Mouse (Mus musculus): ENCODE data around the gene Cpm. TPM values are rescaled to one million over a fixed set of nuclear protein-coding genes. Genes with fewer than 3 reads are reported as not detected.

The Cpm gene
- total RNA-seq, 4 experiments from 2014 or later = 1.3 to 2.2 (median 1.5) TPM

DNA sequence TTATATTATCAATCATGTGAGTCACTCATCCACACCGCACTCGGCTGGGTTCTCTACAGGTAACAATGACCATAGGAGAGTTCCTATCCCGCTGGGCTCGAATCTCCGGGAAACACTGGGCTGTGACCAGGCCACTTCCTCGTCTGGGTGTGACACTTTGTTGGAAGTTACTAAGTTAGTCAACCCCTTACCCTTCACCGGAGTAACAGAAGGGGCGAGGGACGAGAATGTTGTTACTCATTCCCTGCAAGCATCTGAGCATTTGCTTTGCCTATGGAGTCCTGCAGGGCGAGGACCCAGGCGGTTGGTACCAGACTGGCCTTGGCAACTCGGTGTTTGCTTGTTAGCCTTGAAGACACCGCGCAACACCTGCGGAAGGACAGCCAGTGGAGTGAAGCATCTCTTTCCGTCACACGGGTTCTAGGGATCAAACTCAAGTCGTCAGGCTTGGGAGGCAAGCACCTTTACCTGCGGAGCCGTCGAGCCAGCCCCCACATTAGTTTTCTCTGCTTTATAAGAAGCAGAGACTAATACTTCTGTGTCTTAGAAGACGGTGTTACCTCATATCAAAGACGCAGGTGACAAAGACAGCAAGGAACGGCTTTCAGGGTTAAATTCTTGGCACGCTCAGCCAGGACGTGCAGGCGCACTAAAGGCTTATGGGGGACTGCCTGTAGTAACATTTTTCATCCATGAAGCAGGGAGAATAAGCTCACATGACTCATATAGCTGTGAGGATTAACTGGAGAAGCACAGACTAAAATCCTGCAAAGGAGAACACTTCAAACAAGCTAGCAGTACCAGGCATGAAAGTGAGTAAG, 10.0 kb upstream of the Cpm start:
- DNase-seq (ENCODE audit: low spot score in 2 of 2) = no peak

DNA sequence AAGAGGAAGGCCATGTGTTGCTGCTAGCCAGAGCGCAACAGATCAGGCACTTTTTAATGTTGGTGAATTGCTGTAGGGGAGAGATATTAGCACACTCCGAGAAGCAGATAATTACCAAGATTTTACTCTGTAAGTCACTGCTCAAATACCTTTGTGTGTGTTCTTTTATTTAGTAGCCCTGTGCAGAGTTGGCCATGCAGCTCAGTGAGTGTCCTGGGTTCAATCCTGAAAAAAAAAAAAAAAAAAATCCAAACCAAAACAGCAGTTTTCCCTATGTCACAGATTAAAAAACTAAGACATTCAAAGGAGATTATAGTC, 9.5 kb upstream of the Cpm start:
- no peak for DNase-seq (ENCODE audit: low spot score in 2 of 2)

DNA sequence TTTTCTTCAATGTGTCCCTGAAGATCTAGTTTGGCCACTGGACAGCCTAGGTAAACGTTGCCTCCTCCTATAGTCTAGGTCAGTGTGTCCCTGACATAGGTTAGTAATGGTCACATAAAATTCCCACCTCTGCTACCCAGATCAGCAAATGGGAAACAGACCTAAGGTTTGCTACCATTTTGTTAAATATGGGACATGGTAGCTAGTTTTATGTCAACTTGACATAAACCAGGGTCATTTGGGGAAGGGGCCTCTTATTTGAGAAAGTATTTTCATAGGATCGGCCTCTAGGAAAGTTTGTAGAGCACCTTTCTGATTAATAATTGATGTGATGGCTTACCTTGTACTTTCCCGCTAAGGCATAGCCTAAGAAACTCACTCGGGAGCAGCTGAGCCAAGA, 8.8 kb upstream of the Cpm start:
- DNase-seq (ENCODE audit: low spot score in 2 of 2) = no peak

DNA sequence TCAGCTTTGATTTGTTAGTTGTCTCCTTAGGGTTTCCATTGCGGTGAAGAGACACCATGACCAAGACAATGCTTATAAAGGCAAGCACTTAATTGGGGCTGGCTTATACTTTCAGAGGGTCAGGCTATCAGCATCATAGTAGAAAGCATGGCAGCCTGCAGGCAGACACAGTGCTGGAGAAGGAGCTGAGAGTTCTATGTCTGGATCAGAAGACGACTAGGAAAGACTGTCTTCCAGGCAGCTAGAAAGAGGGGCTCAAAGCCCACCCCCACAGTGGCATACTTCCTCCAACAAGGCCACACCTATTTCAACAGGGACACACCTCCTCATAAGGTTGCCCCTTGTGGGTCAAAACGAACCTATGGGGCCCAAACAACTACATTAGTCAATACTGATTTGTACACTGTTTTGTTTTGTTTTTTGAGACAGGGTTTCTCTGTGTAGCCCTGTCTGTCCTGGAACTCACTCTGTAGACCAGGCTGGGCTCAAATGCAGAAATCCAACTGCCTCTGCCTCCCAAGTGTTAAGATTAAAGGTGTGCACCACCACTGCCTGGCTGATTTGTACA, 8.3 kb upstream of the Cpm start:
- no peak for DNase-seq (ENCODE audit: low spot score in 2 of 2)

DNA sequence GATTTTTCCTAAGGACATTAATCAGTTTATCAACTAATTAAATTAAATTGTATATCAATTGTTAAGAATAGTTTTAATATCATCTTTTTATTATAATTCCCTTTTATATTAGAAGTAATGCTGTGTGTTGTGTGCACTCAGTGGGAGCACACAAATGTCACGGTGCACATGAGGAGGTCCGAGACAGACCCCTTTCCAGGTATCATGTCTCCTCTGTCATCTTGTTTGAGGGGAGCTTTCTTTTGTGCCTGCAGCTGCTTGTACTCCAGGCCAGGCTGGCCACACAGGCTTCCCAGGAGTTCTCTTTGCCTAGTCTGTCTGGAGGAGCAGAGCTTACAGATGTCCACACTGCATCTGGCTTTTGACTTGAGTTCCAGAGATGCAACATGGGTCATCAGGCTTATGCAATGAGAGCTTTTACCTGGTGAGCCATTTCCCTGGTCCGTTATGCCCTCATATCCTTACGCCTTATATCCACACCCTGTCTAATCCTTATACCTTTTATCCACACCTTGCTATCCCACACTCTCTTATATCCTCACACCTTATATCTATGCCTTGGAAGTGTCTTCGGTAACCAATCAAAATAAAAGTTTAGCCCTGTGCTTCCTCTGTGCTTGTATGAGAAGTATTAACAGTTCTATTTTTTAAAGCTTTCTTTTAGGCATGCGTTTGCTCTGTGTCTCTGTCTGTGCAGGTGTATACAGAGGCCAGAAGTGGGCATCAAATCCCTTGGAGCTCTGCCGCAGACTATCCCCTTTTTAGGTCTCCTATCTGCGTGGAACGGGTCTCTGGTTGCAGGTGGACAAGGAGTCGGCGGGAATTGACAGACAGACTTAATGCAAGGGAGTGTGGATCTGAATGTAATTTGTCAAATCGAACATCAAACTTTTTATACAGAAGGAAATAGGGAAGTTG, 7.4 kb upstream of the Cpm start:
- no peak for DNase-seq (ENCODE audit: low spot score in 2 of 2)

DNA sequence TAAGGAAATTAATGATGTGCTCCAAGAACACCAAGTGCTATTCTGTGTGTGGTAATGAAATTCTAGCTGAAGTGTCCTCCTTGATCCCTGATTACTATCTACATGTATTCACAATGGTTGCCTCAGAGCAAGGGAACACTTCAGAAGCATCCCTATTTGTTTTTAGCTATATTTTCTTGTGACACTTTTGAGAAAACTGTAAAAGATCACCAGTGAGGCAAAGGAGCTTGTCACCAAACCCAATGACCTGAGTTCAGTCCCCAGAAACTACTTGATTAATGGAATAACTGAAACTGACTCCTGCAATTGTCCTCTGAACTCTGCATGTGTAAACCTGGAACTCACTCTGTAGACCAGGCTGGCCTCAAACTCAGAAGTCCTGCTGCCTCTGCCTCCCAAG, 5.9 kb upstream of the Cpm start:
- DNase-seq (ENCODE audit: low spot score in 2 of 2) = no peak

DNA sequence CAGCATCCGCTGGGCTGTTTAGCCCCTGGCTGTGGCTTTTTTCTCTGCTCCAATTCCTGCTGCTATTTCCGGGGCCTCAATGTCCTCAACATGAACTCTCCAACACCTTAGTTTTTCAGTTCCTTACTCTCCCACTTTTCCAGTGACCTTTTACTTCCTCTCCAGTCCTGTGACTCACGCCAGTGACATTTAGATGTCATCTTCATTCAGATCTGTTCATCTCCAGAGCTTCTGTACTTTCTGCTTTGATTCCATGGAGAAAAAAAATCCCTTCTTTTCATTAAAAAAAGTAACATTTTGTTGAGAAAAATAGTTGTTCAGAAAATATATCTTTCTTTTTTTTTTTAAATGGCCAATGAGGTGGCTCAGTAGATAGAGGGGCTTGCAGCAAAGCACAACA, 5.1 kb upstream of the Cpm start:
- DNase-seq (ENCODE audit: low spot score in 2 of 2) = no peak

DNA sequence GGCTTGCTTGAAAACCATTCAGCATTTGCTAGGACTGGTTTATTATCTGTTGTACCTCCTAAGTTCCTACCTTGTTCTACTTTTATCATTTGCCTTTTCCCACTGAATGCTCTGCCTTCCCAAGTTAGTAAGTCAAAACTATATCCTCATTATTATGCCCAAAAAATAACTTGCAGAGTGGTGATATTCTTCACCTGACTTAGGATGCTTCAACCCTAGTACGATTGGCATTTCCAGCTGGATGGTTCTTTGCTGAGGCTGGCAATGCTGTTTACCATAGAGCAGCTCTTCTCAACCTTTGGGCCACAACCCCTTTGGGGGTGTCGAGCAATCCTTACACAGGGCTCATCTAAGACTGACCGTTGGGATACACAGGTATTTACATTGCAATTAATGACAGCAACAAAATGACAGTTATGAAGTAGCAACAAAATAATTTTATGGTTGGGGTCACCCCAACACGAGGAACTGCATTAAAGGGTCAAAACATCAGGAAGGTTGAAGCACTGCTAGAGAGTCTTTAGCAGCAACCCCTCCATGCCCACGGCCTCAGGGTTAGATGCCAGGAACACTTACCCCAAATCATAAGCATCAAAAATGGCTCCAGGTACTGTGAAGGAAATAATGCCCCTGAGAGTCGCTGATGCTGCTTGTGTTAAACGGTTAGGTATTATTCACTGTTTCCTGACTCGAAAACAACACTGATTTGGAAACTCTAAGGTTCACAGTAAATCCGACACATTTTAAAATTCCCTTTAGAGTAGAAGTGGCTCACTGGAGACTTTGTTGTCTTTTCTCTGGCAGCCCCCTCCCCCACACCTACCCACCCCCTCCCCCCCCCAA, 4.4 kb upstream of the Cpm start:
- no peak for DNase-seq (ENCODE audit: low spot score in 2 of 2)

DNA sequence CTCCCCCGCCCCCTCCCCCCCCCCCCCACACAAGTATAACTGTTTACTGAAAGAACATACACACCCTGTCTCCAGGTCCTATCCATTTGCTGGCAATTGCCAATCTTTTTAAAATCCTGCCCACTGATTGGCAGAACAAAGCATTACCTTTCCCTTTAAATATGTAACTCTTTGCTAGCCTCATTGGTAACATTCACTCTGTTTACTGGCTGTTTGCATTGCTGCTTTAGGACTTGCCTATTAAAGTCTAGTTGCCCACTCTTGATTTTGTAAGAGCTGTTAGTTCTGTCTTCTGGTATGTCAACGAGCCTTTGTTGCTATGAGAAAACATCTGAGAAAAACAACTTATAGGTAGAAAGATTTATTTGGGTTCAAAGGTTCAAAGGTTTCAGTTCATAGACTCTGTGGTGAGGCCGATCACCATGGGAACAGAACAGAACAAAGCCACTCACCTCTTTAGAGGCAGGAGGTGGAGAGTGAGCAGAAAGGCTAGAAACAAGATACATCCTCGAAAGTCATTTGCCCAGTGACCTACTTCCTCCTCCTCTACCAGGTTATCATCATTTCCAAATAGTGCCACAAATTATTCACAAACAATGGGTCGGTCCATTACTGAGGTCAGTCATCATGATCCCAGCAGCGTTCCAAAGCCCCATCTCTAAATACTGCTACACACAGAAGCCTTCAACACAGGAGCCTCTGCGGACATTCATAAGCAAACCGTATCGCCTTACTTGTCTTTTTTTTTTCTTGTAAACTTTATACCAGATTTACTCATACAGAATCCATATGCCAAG, 3.6 kb upstream of the Cpm start:
- DNase-seq (ENCODE audit: low spot score in 2 of 2) = no peak

DNA sequence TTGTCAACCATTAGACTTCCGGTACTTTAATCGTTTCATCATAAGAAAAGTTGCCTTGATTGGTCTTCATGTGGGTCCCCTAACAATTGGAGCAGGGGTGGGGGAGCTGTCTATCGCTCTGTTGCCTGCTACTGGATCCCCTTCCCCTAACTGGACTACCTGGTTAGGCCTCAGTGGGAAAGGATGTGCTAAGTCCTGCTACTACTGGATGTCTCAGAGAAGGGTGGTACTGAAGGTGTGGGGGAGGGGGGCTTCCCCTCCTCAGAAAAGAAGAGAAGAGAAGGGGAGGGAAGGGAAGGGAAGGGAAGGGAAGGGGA, 3.0 kb upstream of the Cpm start:
- no peak for DNase-seq (ENCODE audit: low spot score in 2 of 2)

DNA sequence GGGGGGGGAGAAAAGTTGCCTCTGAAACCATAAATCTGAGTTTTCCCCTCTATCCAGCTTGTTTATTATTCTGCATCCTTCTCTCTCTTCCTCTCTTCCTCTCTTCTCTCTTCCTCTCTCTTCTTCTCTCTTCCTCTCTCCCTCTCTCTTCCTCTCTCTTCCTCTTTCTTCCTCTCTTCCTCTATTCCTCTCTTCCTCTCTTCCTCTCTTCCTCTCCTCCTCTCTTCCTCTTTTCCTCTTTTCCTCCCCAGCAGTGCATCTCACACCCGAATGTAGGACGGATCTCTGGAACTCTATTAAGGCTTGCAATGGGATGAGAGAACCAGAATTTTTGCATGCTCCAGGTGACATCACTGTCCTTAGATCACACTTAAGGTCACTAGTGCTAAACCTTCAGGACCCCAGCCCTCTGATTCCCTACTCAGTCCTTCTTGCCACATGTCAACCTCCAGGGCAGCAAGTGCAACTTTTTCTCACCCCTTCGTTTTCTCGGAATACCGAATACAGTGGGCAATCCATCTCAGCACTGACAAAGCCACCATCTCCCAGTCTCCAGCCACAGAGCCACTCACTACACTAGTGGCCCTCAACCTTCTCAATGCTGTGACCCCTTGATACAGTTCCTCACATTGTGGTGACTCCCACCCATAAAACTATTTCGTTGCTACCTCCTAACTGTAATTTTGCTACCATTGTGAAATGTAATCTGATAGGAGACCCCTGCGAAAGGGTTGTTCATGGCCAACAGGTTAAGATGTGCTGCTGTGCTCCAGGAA, 2.3 kb upstream of the Cpm start:
- no peak for DNase-seq (ENCODE audit: low spot score in 2 of 2)

DNA sequence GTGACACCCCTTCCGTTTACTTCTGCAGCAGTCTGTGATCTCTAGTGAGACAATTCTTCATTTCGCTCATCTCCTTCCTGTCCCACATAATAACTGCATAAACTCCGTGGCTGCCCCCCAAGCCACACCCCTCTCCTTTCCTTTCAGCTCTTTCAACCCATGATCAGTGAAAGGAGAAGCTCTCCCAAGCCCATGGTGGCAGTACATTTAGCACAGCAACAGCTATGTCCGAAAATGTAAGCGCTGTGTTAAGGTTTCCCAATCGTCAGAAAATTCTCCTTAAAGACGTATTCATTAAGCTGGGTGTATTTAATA, 1.7 kb upstream of the Cpm start:
- no peak for DNase-seq (ENCODE audit: low spot score in 2 of 2)

DNA sequence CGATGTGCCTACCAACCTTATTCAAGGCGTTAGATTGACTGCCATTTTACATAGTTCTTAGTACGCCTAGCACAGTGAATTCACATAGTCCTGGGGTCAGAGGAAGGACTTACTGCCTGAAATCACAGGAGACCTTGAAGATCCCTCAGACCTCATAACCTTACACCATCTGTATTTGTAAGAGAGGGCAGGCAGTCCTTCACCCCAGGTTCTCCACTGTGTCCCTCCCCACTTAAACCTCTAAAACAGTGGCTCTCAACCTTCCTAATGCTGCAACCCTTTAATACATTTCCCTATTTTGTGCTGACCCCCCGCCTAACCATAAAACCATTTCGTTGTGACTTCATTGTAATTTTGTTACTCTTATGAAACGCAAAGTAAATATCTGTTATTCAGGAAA, 1.4 kb upstream of the Cpm start:
- DNase-seq (ENCODE audit: low spot score in 2 of 2) = no peak

DNA sequence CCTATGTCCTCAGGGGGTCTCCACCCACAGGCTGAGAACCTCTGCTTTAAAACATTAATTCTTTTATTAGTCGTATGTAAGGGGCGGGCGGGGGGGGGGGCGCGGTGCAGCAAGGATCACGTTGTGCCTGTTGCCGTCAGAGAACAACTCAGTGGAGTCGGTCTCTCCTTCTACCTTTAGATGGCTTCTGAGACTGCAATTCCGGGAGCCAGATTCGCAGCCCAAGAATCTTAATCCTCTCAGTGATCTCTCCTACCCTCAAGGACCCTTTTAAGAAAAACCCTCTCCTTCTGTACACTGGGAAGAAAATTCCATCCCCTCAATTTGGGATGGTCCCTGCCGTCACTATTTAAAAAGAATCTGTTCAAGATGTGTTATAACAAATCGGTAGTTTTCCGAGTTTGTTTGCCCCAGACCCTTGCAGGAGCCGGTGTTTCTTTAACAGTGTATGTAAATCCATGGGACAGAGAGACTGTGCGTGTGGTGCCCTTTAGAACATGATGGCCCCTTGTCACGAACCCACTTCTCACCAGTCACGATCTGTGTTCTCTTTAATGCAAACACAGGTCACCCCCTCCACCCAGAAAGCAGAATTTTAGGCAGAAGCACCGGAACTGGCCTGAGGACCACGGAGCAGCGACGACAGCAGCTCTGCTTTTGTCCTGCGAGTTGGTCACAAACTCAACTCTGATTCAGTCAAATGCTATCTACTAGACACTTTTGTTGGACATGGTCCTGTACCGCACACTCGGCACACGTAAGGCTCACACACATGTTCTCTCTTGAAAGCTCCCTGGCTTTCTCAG, 734 bp upstream of the Cpm start:
- no peak for DNase-seq (ENCODE audit: low spot score in 2 of 2)

DNA sequence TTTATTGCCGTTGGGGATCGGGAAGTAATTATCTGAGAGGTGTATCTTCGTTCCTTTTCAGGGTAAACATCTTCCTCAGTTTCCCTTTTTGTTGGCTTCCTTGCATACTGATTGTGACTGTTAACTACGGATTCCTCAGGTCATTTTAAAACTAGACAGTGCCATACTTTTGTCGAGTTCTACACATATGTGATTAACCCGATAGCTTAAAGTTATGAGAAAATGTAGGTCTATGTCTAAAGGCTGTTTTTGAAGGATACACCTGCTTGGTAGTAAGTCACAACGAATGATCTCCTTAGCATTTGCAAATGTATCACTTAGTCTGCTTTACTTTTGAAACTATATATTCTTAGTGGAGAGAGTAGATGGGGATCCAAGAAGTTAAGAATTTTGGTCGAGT, 876 bp downstream of the Cpm start:
- no peak for DNase-seq (ENCODE audit: low spot score in 2 of 2)

DNA sequence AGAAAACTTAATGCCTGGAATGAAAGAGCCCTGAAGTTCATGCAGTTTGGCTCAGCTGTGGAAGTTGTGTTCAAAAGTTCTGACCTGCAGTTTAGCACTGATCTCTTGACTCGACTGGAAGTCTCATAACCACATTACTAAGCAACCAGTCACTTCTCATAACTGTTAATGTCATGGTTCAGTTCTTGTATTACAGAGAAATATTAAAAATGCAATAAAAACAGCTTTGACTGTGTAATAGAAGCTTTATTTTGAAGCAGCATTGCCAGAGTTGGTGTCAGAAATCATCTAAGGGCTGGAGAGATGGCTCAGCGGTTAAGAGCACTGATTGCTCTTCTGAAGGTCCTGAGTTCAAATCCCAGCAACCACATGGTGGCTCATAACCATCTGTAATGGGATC, 1.5 kb downstream of the Cpm start:
- DNase-seq (ENCODE audit: low spot score in 2 of 2) = no peak

DNA sequence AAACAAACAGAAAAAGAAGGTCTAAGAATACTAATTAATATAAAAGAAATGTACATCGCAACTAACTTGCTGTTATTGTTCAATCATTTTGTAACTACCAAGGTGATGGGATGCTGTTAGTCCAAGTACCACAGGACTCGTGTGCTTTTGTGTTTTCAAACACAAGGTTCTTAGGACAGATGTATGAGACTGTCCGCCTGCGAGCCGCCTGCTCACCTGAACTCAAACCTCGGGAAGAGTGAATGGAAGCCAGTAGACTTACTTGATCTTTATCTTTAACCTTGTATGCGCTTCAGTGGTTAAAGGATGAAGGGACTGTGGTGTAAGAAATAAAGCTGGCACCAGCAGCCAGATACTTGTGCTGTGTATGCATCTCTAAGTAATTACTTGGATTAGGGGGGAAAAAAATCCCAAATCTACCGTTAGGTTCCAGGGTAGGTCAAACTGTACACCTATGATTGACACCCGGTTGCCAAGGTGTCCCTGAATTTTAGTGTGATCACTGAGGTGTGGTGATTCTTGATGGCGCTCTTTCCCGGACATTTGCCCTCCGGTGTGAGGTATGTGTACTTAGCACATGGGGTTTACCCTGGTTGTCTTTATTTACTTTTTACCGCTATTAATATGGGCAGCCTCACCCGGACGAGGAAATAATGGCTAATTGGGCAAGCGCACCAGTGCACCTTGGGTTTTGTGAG, 2.4 kb downstream of the Cpm start:
- no peak for DNase-seq (ENCODE audit: low spot score in 2 of 2)

DNA sequence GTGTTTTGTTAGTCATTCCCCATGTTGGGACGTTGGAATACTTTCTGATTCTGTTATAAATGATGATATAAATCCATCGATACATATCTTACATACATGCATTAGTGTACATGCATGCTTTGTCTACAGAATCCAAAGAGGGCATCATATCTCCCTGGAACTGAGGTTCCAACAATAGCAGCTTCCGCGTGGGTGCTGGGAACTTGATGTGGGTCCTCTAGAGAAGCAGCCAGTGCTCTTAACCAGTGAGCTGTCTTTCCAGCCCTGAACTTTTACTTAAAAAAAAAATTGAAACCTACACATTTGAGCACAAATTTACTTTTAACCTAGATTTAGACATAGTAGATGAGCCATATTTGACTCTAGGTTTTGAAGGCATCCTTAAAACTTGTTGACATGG, 3.1 kb downstream of the Cpm start:
- DNase-seq (ENCODE audit: low spot score in 2 of 2) = no peak
